In genomic region chr13:46627841-46628240, GRCm38 (mm10) we compare ENCODE assay signal across 10 mouse cellular contexts. TPM values are rescaled to one million over a fixed set of nuclear protein-coding genes. Genes with fewer than 3 reads are reported as not detected.
DNase-seq lines count a peak whose midpoint lies in the region; ATAC-seq lines count a peak whose summit lies in the region.
"Had no signal": no experiment of that assay in that cellular context is flagged by ENCODE, and none has a peak within 500 bp of the region (broad histone marks: within the 10 kb centered on the region; RNA-seq: fewer than 3 reads in every experiment).

No protein-coding gene starts in this region.

- WGBS in forebrain, embryonic 16.5 days, result 41% methylated on average over 10 of the region's 10 CpGs
- 61% methylated on average over 10 of the region's 10 CpGs for WGBS in forebrain, embryonic 13.5 days

- ATAC-seq in forebrain, embryonic 16.5 days, result peak; percentile 71; the same call in 1 of the 2 replicates
- no peak for ATAC-seq in forebrain, embryonic 13.5 days

- H3K4me2 ChIP-seq in forebrain, embryonic 16.5 days (ENCODE audit: low read length), result no peak overlapping the region
- no peak overlapping the region for H3K4me2 ChIP-seq in forebrain, embryonic 13.5 days

- peak; percentile 52 for DNase-seq in kidney, postnatal 4 days
- DNase-seq in kidney, postnatal 36 days, result no peak
- peak; percentile 45 for DNase-seq in NIH3T3 (ENCODE audit: low read depth)
- DNase-seq in layer of hippocampus, adult 9-11 months, result peak; percentile 73
- no peak for DNase-seq in embryo, embryonic 11 days
- no peak for DNase-seq in retina, embryonic 14.5 days (ENCODE audit: low spot score)
- DNase-seq: kidney, adult 2 months had no signal

- no peak overlapping the region for H3K9ac ChIP-seq in forebrain, embryonic 16.5 days (replicated peaks; ENCODE audit: low read depth, low read length)
- H3K9ac ChIP-seq in forebrain, embryonic 13.5 days, result no peak overlapping the region

- H3K4me1 ChIP-seq in forebrain, embryonic 16.5 days (replicated peaks; ENCODE audit: control insufficient read depth, insufficient read depth, low read length), result peaks cover 8% of the 10 kb centered on the region
- peaks cover 18% of the 10 kb centered on the region for H3K4me1 ChIP-seq in forebrain, embryonic 13.5 days

- no peak overlapping the region for H3K4me3 ChIP-seq in forebrain, embryonic 16.5 days (replicated peaks; ENCODE audit: low read length)
- H3K4me3 ChIP-seq in forebrain, embryonic 13.5 days, result no peak overlapping the region
- H3K4me3 ChIP-seq: erythroblast, embryonic 14.5 days had no signal

- no peak overlapping the region for H3K27ac ChIP-seq in forebrain, embryonic 16.5 days (ENCODE audit: low read length)
- no peak overlapping the region for H3K27ac ChIP-seq in forebrain, embryonic 13.5 days

- H3K27me3 ChIP-seq in forebrain, embryonic 16.5 days (replicated peaks; ENCODE audit: control insufficient read depth, insufficient read depth, low read length), result no peaks in the 10 kb centered on the region
- H3K27me3 ChIP-seq in forebrain, embryonic 13.5 days, result no peaks in the 10 kb centered on the region

- H3K9me3 ChIP-seq in forebrain, embryonic 16.5 days (ENCODE audit: control insufficient read depth, low read length), result no peaks in the 10 kb centered on the region
- H3K9me3 ChIP-seq in forebrain, embryonic 13.5 days (replicated peaks), result no peaks in the 10 kb centered on the region

- no peaks in the 10 kb centered on the region for H3K36me3 ChIP-seq in forebrain, embryonic 16.5 days (ENCODE audit: control insufficient read depth, insufficient read depth)
- H3K36me3 ChIP-seq in forebrain, embryonic 13.5 days (ENCODE audit: poor library complexity, severe bottlenecking), result no peaks in the 10 kb centered on the region

RNA-seq across cellular contexts. Expression of gene Fam8a1, which starts 41.5 kb away (rescaled TPM):
- 19.0 and 20.1 TPM in 2 replicates for polyA plus RNA-seq in forebrain, embryonic 16.5 days (2015; fragmentation: Nextera tagmentation; extraction: Ambion mirVana)
- polyA plus RNA-seq in forebrain, embryonic 13.5 days (2015; fragmentation: Nextera tagmentation; extraction: Ambion mirVana), result 16.8 and 17.5 TPM in 2 replicates

Comparison
In these comparisons a context has a peak if more than half of its experiments do, and no peak if none do; other contexts are left out.
1. DNase-seq: peak in kidney, postnatal 4 days (2 of 2), NIH3T3 (single experiment) and layer of hippocampus, adult 9-11 months (single experiment); none in kidney, postnatal 36 days (0 of 2), embryo, embryonic 11 days (single experiment) and retina, embryonic 14.5 days (single experiment).